Mouse (Mus musculus) adrenal gland, adult (tissue): Measurements from ENCODE around the gene Cntnap1.

Experiments
- DNase-seq, 2 experiments: peaks; one replicate each; pipeline ENCODE4 v3.0.0; 2022 to 2023; ENCODE audit warnings: low spot score in 1 of 2; ENCODE audit not compliant: inconsistent age in 2 of 2

Cntnap1 gene

DNA sequence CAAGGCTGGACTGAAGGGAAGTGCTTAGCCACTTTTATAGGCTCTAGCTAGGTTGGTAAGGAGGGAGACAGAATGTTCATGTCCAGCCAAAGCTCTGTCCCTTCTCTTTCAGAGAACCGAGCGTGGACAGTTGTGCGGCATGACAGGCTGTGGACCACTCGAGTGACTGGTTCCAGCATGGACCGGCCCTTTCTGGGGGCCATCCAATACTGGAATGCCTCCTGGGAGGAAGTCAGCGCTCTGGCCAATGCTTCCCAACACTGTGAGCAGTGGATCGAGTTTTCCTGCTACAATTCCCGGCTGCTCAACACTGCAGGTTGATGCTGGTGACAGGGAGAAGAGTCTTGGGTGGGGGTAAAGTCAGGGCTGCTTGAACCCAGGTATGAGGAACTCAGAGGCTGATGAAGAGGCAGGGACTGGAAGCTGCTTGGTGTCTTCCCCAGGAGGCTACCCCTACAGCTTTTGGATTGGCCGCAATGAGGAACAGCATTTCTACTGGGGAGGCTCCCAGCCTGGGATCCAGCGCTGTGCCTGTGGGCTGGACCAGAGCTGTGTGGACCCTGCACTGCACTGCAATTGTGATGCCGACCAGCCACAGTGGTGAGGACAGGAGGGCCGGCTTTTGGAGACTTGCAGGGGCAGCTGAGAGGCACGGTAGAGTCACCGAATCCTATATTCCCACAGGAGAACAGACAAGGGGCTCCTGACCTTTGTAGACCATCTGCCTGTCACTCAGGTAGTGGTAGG lies 12.6 kb downstream of the Cntnap1 start:
- no peak for DNase-seq

DNA sequence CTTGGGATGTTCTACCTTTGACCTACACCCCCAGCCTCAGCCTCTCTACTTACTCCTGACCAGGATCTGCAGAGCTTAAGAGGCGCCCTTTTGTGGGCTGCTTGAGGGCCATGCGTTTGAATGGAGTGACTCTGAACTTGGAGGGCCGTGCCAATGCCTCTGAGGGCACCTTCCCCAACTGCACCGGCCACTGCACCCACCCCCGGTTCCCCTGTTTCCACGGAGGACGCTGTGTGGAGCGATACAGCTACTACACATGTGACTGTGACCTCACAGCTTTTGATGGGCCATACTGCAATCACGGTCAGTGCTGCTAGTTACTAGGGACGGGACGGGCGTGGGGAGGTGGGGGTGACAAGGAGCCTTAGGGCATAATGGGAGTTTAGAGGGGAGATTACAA lies 14.7 kb downstream of the Cntnap1 start:
- no peak for DNase-seq

DNA sequence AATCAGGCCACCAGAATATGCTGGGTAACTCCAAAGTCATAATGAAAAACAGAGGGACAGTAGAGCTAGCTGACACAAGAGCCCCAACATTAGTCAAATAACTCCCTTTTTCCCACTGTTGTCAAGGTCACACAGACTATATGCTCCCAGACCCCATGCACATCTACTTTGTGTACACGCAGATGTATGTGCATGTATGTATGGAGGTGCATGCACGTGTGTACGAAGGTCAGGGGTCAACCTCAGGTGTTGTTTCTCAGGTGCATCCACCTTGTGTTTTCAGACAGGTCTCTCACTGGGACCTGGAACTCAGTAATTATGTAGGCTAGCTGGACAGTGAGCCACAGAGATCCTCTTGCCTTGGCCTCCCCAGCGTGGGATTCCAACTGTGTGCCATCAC lies 15.1 kb downstream of the Cntnap1 start:
- peak in 1 of 2 experiments; percentile 18 for DNase-seq

DNA sequence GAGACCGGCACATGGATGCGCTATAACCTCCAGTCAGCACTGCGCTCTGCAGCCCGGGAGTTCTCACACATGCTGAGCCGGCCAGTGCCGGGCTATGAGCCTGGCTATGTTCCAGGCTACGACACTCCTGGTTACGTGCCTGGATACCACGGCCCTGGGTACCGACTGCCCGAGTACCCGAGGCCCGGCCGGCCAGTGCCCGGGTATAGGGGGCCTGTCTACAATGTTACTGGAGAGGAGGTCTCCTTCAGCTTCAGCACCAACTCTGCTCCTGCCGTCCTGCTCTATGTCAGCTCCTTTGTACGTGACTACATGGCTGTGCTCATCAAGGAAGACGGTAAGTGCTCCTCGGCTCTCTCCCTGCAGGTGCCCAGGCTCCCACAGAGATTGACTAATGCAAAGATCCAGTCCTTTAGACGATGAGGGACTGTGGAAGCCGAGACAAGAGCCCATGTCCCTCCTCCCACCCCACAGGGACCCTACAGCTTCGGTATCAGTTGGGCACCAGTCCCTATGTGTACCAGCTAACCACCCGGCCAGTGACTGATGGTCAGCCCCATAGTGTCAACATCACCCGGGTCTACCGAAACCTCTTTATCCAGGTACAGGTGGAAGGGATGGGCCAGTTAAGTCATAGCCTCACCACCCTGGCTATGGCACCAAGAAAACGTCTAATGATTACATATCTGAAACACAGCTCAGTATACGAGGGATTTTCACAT lies 16.4 kb downstream of the Cntnap1 start:
- peak in 1 of 2 experiments; percentile 10 for DNase-seq

- no peak for DNase-seq
Observed at GRCm38 (mm10) chr11:101187541-101187940, 17.2 kb downstream of the Cntnap1 start.

GRCm38 (mm10) chr11:101188166-101188805 lies 18.0 kb downstream of the Cntnap1 start:
- peak; percentile 50 to 69 for DNase-seq

DNA sequence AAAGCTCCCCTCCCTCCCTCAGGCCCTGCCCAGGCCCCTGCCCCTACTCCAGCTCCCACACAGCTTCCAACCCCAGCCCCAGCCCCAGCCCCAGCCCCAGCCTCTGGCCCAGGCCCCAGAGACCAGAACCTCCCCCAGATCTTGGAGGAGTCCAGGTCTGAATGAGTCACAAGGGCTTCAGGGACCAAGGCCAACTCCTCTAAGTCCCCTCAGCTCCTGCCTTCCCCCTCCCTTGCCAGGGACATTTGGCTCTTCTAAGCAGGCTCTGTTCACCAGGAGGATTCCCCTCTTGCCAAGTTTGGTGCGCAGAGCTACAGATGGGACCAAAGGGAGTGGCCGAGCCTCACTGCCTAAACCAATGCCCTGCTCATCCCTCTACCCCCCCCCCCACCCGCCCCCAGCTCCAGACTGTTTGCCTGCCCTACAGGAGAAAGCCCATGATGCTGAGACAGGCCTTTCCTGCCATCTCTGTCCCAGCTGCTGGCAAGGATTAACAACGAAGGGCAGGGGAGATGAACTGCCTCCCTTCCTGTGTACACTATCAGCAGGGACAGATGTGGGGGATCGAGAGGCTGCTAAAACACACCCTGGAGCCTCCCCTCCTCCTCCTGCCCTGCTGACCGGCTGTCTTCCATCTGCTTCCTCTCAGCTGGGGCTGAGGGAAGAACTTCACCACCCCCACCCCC lies 19.3 kb downstream of the Cntnap1 start:
- DNase-seq = peak; percentile 88 to 90

DNA sequence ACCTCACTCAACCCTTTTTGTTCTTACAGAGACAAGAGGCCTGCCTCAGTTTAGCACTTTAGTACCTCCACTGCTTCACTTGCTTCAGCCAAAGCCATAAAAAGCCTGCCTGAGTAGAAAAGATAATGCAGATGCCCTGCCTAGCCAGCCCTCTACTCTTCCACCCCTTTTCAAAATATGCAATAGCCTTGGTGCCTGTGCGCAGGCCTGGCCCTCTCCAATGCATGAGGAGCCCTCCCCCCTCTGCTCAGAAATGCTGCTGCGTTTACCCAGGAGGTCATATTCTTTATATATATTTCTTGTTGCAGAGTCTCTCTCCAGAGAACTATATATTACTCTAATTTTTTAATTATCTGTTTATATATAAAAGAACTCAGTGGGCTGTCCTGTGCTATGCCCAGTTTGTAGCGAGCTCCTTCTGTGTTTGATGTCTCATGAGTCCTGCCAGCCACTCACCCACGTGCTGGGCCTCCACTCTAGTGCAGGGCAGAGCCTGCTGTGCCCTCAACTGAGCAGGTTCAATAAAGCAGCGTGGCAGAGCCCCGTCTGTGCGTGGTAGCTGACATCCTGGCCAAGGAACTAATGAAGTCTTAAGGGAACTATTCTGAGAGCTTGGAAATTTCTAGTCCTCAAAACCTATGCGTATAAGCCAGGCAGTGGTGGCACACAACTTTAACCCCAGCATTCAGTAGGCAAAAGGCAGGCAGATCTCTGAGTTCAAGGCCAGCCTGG lies 20.0 kb downstream of the Cntnap1 start:
- peak in 1 of 2 experiments; percentile 60 for DNase-seq

- DNase-seq = peak in 1 of 2 experiments; percentile 54
Observed at GRCm38 (mm10) chr11:101190913-101191907, 20.9 kb downstream of the Cntnap1 start.

GRCm38 (mm10) chr11:101191919-101192470 lies 21.7 kb downstream of the Cntnap1 start:
- DNase-seq = no peak

- DNase-seq = peak in 1 of 2 experiments; percentile 28
Observed at GRCm38 (mm10) chr11:101192646-101193045, 22.3 kb downstream of the Cntnap1 start.

- no peak for DNase-seq
Observed at GRCm38 (mm10) chr11:101193076-101193475, 22.8 kb downstream of the Cntnap1 start.

DNA sequence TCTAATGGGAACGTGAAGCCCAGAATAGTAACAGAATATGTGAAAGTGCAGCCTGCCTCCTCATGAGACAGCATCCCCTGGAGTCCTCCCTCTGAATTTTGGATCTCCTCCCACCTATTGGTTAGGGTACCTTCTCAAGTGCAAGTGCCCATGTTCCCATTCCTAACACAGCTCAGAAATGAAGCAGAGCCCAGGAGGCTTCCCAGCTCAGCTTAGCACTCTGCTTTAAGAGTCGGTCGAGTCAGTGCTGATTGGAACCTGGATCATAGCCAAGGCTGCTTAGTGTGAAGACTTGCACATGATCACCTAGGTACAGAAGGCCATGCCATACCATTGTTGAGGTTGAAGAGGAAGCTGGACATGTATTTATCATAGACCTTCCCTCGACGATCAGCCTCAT lies 23.8 kb downstream of the Cntnap1 start:
- DNase-seq = no peak

DNA sequence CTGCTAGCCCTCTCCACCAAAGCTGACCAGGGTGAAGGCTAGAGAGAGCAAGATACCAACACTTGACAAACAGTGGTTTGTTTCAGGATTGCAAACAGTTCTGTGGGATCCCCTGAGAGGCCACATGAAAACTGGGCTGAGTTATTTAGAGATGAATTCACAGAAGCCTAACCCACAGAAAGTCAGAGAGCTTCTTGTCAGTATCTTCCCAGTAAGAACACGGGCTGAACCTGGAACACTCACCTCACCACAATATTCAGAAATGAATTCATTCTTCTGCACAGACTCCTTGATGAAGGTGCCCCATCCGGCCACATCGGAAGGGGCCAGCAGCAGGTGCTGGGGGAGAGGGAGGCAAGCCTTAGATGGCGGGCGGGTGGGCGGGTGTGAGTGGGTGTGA lies 24.3 kb downstream of the Cntnap1 start:
- no peak for DNase-seq

DNA sequence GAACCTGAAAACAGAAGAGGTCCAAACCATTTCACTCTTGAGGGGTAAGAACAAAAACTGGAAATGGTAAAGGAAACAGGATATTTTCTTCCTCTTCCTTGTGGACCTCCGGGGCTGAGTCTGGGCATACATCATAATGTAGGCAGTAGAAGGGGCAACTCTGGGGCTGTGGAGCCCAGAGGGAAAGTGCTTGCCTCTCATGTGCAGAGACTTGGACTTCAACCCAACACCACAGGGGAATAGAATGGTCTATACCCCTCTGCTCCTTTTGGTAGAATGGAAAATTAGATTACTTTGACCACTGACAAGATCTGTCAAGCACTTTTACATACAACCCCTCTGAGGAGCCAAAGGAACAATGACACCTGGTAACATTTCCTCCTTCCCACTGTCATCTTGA lies 24.8 kb downstream of the Cntnap1 start:
- no peak for DNase-seq

- DNase-seq = no peak
Observed at GRCm38 (mm10) chr11:101195571-101195970, 25.2 kb downstream of the Cntnap1 start.

DNA sequence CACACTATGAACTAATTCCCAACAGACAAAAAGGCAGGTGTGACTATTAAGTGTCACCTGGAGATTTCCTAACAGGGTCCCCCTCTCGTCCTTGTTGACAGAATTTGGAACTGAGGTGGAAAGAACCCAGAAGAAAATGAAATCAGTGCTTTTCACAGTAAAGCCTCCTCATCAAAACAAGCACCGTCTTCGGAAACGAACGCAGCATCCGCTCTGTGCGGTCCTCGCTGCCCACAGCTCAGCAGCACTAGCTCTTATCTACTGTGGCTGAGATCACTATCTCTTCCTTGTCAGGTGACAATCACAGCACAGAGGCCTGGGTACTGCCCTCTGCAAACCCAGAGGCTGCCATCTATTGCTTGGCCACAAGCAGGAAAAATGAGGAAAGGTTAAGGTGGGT lies 25.9 kb downstream of the Cntnap1 start:
- no peak for DNase-seq

DNA sequence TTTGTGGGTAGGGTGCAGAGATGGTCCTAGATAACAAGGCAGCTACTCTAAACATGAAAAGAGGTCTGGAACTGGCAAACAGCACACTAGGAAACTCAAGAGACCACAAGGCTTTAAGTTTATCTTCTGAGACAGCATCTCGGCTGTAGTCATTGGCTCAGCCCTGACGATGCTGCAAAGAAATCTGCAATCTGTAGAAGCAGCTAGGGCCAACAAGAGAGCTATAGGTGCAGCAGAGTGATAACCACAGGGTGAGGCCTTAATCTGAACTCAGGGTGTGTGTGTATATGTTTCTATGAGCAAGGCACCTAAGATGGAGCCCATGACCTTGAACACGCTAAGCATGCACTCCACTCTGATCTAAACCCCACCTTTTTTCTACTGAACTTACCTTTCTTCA lies 29.2 kb downstream of the Cntnap1 start:
- DNase-seq = no peak

- DNase-seq = peak in 1 of 2 experiments; percentile 72
Observed at GRCm38 (mm10) chr11:101200986-101201385, 30.7 kb downstream of the Cntnap1 start.
